Mouse (Mus musculus) ES-E14 (cell line): ENCODE data around the gene Chid1. TPM values are rescaled to one million over a fixed set of nuclear protein-coding genes. Genes with fewer than 3 reads are reported as not detected.

Experiments used
- DNase-seq: peaks from one replicate; pipeline ENCODE4 v3.0.0-alpha.2; 2013; ENCODE audit warnings: low read depth, low spot score
- H3K27ac ChIP-seq: 2 replicates; pipeline ENCODE4 v1.5.1; 2012; ENCODE audit warnings: low read depth, mild to moderate bottlenecking, low read length, moderate library complexity, mixed read lengths; ENCODE audit not compliant: poor library complexity, insufficient read depth, severe bottlenecking
- H3K36me3 ChIP-seq: 2 replicates; pipeline ENCODE4 v1.6.1; 2012; ENCODE audit warnings: mild to moderate bottlenecking, low read length, moderate library complexity, mixed read lengths; ENCODE audit not compliant: control insufficient read depth, poor library complexity, insufficient read depth, severe bottlenecking
- H3K4me1 ChIP-seq, 2 experiments: fragments of 150-350 bp in 1 of 2; sonication (generic) in 1 of 2; 2 replicates each; pipeline ENCODE4 v1.6.1; 2012; ENCODE audit warnings: low read length in 2 of 2, mild to moderate bottlenecking in 1 of 2, mixed read lengths in 1 of 2; ENCODE audit not compliant: control insufficient read depth in 2 of 2, insufficient read depth in 2 of 2, poor library complexity in 1 of 2
- H3K4me3 ChIP-seq, 2 experiments: fragments of 150-350 bp in 1 of 2; sonication (generic) in 1 of 2; 2 replicates each; pipeline ENCODE4 v1.5.1; 2012; ENCODE audit warnings: low read length in 2 of 2, low read depth in 1 of 2, mild to moderate bottlenecking in 1 of 2, mixed read lengths in 1 of 2; ENCODE audit not compliant: insufficient read depth in 1 of 2, poor library complexity in 1 of 2, severe bottlenecking in 1 of 2
- H3K9ac ChIP-seq: 2 replicates; pipeline ENCODE4 v1.6.1; 2012; ENCODE audit warnings: low read depth, mild to moderate bottlenecking, low read length, mixed read lengths; ENCODE audit not compliant: poor library complexity, insufficient read depth, severe bottlenecking
- H3K9me3 ChIP-seq: fragments of 150-350 bp; sonication (generic); 2 replicates; pipeline ENCODE4 v1.6.1; 2012; ENCODE audit warnings: low read depth, mild to moderate bottlenecking, low read length; ENCODE audit not compliant: control insufficient read depth, insufficient read depth
- CHD2 ChIP-seq: IDR thresholded peaks from 2 replicates; pipeline ENCODE4 v1.6.1; 2014; ENCODE audit warnings: mild to moderate bottlenecking, low read depth, low read length, inconsistent platforms
- HCFC1 ChIP-seq: IDR thresholded peaks from 2 replicates; pipeline ENCODE4 v1.6.1; 2012; ENCODE audit warnings: low read length, inconsistent platforms, borderline replicate concordance; ENCODE audit not compliant: insufficient read depth
- MAFK ChIP-seq: IDR thresholded peaks from 2 replicates; pipeline ENCODE4 v1.6.1; 2014; ENCODE audit warnings: mild to moderate bottlenecking, low read depth, low read length, inconsistent platforms; ENCODE audit not compliant: insufficient read depth
- ZC3H11A ChIP-seq: IDR thresholded peaks from 2 replicates; pipeline ENCODE4 v1.6.1; 2012; ENCODE audit warnings: low read depth, mild to moderate bottlenecking, inconsistent platforms, low read length, borderline replicate concordance
- ZNF384 ChIP-seq: IDR thresholded peaks from 2 replicates; pipeline ENCODE4 v1.6.1; 2012; ENCODE audit warnings: low read depth, low read length, inconsistent platforms
- in situ Hi-C, 2 experiments: fragments of 600-800 bp; cut with MboI; formaldehyde crosslinking; loops; one replicate each; pipeline ENCODE4 v1.15.1; 2025; ENCODE audit warnings: low sequenced_read_pairs in 2 of 2, inconsistent platforms in 1 of 2; ENCODE audit not compliant: unreplicated experiment in 2 of 2
- total RNA-seq: library from RNA; depleted of rRNA; stranded (reverse); fragments of 300-350 nt; gene quantifications from 2 replicates; pipeline ENCODE4 v1.2.3, GENCODE M21; 2012

Gene Chid1
- total RNA-seq, 1 experiment: 30.1 TPM

- Histone ChIP-seq H3K36me3 (peaks cover 6% of the 10 kb centered on the region; the same call in 1 of the 2 replicates), H3K9ac (no peak overlapping the region), H3K4me1 (peaks cover 4 to 7% of the 10 kb centered on the region in 2 experiments; a peak in 2 of 4 replicates), H3K27ac (no peak overlapping the region), H3K9me3 (no peaks in the 10 kb centered on the region), H3K4me3 (no peak overlapping the region)
- TF ChIP-seq HCFC1 (no peak), ZNF384 (no peak), MAFK (no peak), ZC3H11A (no peak)
- in situ Hi-C loops: no loop called here
- no peak for DNase-seq
Measured at GRCm38 (mm10) chr7:141484186-141485120, 55.2 kb downstream of the Chid1 start.

DNA sequence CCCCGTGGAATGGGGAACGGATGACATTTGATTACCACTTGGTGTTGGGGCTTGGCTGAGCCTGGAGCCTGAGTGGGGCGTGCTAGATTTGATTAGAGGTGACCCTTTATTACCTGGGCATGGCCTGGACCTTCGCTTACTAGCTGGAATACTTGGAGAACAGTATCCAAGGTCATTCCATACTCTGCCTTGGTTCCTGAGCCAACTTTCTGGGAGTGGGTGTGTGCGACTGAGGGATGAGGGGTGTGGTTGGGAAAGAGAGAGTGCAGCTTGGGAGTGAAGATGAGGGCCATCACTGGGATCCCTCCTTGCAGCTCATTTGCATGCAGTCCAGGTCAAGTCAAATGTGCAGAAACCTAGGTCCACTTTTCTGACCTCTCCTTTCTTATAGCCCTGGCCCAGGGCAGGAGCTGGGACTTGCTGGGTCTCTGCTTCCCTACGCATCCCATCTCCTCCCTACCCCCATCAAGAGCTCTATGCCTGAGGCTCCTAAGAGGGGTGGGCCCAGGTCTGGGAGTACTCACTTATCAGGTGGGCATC, 56.5 kb downstream of the Chid1 start:
- Histone ChIP-seq H3K36me3 (peaks cover 6% of the 10 kb centered on the region; the same call in 1 of the 2 replicates), H3K27ac (no peak overlapping the region), H3K9ac (no peak overlapping the region), H3K9me3 (no peaks in the 10 kb centered on the region), H3K4me1 (peaks cover 4 to 7% of the 10 kb centered on the region in 2 experiments; a peak in 2 of 4 replicates), H3K4me3 (no peak overlapping the region)
- TF ChIP-seq ZC3H11A (no peak), MAFK (no peak), CHD2 (no peak), ZNF384 (no peak), HCFC1 (no peak)
- DNase-seq: no peak
- in situ Hi-C loops: no loop called here

GRCm38 (mm10) chr7:141482531-141483024, 57.1 kb downstream of the Chid1 start:
- TF ChIP-seq HCFC1 (no peak), ZNF384 (no peak), MAFK (no peak), ZC3H11A (no peak), CHD2 (no peak)
- H3K4me3 ChIP-seq: peak overlapping the region; percentile 82 to 83
- no peak overlapping the region for H3K27ac ChIP-seq
- peaks cover 4 to 7% of the 10 kb centered on the region in 2 experiments; a peak in 2 of 4 replicates for H3K4me1 ChIP-seq
- in situ Hi-C loops: no loop called here
- H3K36me3 ChIP-seq: peaks cover 6% of the 10 kb centered on the region; the same call in 1 of the 2 replicates
- no peaks in the 10 kb centered on the region for H3K9me3 ChIP-seq
- H3K9ac ChIP-seq: peak overlapping the region; percentile 82
- DNase-seq: no peak

DNA sequence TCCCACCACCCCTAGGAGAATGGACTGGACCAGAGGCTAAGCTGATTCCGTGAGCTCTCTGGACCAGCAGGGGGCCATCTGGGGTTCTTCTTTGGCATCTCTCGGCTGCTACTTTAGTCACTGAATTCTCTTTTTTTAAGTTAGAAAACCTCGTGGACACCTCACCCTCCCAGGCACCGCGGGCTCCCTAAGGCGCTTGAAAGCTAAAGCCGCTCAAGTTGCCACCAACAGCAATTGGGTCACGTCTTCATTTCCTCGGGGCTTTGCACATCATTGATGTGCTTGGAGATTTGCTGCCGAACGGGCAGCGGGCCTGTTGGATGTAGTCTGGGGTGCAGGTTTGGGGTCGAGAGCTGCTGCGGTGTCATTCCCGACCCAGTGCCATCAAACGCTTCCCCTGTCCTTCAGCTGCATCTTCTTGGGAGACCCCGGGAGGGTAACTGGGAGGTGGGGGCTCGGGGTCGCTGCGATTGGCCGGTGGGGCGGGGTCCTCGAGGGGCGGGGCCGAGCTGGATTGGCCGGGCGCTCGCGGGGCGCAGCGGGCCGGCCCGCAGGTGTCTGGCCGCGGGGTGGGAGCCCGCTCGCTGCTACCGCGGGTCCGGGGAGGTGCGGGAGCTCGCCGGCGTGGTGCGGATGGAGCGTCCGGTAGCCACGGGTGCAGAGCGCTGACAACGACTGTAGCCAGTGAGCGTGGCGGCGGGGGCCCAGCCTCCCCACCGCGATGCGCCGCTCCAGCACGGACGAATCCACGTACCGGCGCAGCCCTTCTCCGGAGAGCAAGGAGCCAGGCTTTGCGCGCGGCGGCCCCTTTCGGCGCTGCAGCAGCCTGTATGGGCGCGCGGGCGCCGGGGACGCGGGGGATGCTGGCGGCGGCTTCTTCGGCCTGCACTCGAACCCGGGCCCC, 57.9 kb downstream of the Chid1 start:
- peak overlapping the region; percentile 82 to 83 for H3K4me3 ChIP-seq

More for the DNA sequence above, 57.9 kb downstream of the Chid1 start:
- TF ChIP-seq MAFK: no peak
- no peak for TF ChIP-seq ZNF384
- no peak for TF ChIP-seq CHD2
- no peak for TF ChIP-seq ZC3H11A
- no peak for TF ChIP-seq HCFC1
- peak overlapping the region; percentile 82 for H3K9ac ChIP-seq
- DNase-seq: no peak
- H3K36me3 ChIP-seq: peaks cover 3% of the 10 kb centered on the region; the same call in 1 of the 2 replicates
- no peaks in the 10 kb centered on the region for H3K9me3 ChIP-seq
- H3K4me1 ChIP-seq: peaks cover 4 to 9% of the 10 kb centered on the region in 2 experiments; a peak in 2 of 4 replicates
- no peak overlapping the region for H3K27ac ChIP-seq
- in situ Hi-C loops: no loop called here
